Mouse (Mus musculus) heart, postnatal 0 days (tissue): ENCODE measurements around the gene Cstl1. TPM values are rescaled to one million over a fixed set of nuclear protein-coding genes. Genes with fewer than 3 reads are reported as not detected.

ENCODE experiments used
- ATAC-seq: fragments of 200-750 bp; cut with Nextera tagmentation; 2 replicates; pipeline ENCODE4 v1.8.0; 2017; ENCODE audit warnings: low read depth, moderate number of reproducible peaks, moderate library complexity; ENCODE audit not compliant: insufficient read depth
- DNase-seq: peaks from one replicate; pipeline ENCODE4 v3.0.0-alpha.2; 2016; ENCODE audit warnings: low spot score
- H3K27ac ChIP-seq: fragments of 300-500 bp; sonication (generic); 2 replicates; pipeline ENCODE4 v1.5.1; 2014; ENCODE audit warnings: low read depth, mild to moderate bottlenecking
- H3K27me3 ChIP-seq: fragments of 300-500 bp; sonication (generic); 2 replicates; pipeline ENCODE4 v1.6.1; 2014; ENCODE audit warnings: low read length, mixed read lengths; ENCODE audit not compliant: control insufficient read depth, insufficient read depth
- H3K36me3 ChIP-seq: fragments of 300-500 bp; sonication (generic); replicated peaks from 2 replicates; pipeline ENCODE4 v1.6.1; 2014; ENCODE audit warnings: low read length, mixed read lengths; ENCODE audit not compliant: control insufficient read depth, insufficient read depth
- H3K4me1 ChIP-seq: fragments of 300-500 bp; sonication (generic); 2 replicates; pipeline ENCODE4 v1.6.1; 2014; ENCODE audit warnings: antibody characterized with exemption; ENCODE audit not compliant: control insufficient read depth, insufficient read depth
- H3K4me2 ChIP-seq: fragments of 300-500 bp; sonication (generic); 2 replicates; pipeline ENCODE4 v1.6.1; 2014; ENCODE audit warnings: low read depth, mild to moderate bottlenecking, low read length, moderate library complexity
- H3K4me3 ChIP-seq: fragments of 300-500 bp; sonication (generic); 2 replicates; pipeline ENCODE4 v1.5.1; 2014; ENCODE audit warnings: low read depth, low read length
- H3K9ac ChIP-seq: fragments of 300-500 bp; sonication (generic); replicated peaks from 2 replicates; pipeline ENCODE4 v1.6.1; 2014; ENCODE audit warnings: low read depth, low read length, mixed read lengths
- H3K9me3 ChIP-seq: fragments of 300-500 bp; sonication (generic); replicated peaks from 2 replicates; pipeline ENCODE4 v1.6.1; 2016; ENCODE audit warnings: low read length; ENCODE audit not compliant: control insufficient read depth
- CTCF ChIP-seq: IDR thresholded peaks from 2 replicates; pipeline ENCODE4 v1.5.1; 2016; ENCODE audit warnings: antibody characterized with exemption, control low read depth, low read depth
- EP300 ChIP-seq: IDR thresholded peaks from 2 replicates; pipeline ENCODE4 v1.6.1; 2016; ENCODE audit warnings: antibody characterized with exemption, low read depth
- WGBS: fragments of 180-500 bp; shearing (Covaris S2); extraction: QIAGEN DNeasy Blood & Tissue Kit; methylation state at CpG from one replicate; pipeline ENCODE4 v1.1.7; 2014; 5-methylcytosine and 5-hydroxymethylcytosine counted together
- polyA plus RNA-seq: library from polyadenylated mRNA; unstranded; fragments of >200 nt; fragmentation: Nextera tagmentation; extraction: Ambion mirVana; gene quantifications from 2 replicates; pipeline ENCODE4 v1.2.1, GENCODE M21; 2015
- total RNA-seq: library from RNA; depleted of rRNA; stranded (reverse); fragments of >200 nt; gene quantifications from 2 replicates; pipeline ENCODE4 v1.2.3, GENCODE M21; 2014; ENCODE audit warnings: low replicate concordance; rRNA removed

Gene Cstl1
- total RNA-seq (not detected in 2 replicates), polyA plus RNA-seq (not detected in 2 replicates)

- ATAC-seq = no peak
- no peak for DNase-seq
- Histone ChIP-seq H3K9ac (no peak within 1 kb of the TSS), H3K27ac (no peak within 1 kb of the TSS), H3K27me3 (no peaks in the 10 kb centered on the region), H3K4me3 (no peak within 1 kb of the TSS), H3K4me1 (no peaks in the 10 kb centered on the region), H3K9me3 (no peaks in the 10 kb centered on the region), H3K36me3 (no peaks in the 10 kb centered on the region), H3K4me2 (no peak within 1 kb of the TSS)
- WGBS = 62% methylated on average over 1 of the region's 1 CpGs
- TF ChIP-seq EP300 (no peak), CTCF (no peak)
Measured at GRCm38 (mm10) chr2:148750058-148750457, at the start of gene Cstl1. TSS of gene Cstl1 (plus strand) at chr2:148750358.

DNA sequence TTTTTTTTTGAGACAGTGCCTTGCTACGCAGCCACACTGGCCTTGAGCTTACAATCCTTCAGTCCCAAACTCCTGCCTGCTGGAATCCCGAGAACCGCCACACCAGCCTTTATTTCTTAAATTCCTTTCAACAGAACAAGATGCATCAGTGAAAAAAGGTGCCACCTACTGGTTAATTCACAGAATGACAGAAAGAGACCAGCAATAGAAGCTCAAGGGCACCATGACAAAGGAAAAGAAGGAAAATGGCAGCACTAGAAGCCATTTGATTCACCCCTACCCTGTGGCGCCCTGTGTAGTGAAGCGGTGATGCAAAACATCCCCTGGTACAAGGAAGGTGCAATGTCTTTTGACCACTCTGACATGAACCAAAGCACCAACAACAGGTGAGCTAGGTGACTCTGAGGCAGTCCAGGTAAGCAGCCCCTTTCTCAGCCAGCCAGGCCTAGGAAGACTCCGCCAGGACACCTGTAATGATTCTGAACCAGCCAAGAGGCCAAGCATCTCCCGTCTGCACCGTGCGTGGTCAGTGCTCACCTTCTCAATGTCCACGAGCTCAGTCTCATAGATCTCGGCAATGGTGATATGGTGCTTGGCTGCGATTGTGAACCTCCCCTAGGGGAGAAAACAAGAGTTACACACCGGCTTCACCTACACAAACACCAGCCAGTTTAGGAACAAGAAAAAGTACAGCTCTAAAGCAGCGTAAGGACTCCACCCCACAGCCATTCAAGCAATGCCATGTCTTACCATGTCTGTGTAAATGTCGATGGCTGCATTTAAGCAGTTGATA lies 43.6 kb upstream of the Cstl1 start:
- TF ChIP-seq EP300 (no peak), CTCF (peak; percentile 57)
- Histone ChIP-seq H3K27ac (no peak overlapping the region), H3K9me3 (no peaks in the 10 kb centered on the region), H3K4me1 (no peaks in the 10 kb centered on the region), H3K27me3 (no peaks in the 10 kb centered on the region), H3K9ac (no peak overlapping the region), H3K4me2 (no peak overlapping the region), H3K4me3 (no peak overlapping the region), H3K36me3 (peaks cover 14% of the 10 kb centered on the region)
- 79% methylated on average over 15 of the region's 15 CpGs for WGBS
- ATAC-seq (peak; percentile 36; the same call in 1 of the 2 replicates), DNase-seq (peak; percentile 62)

GRCm38 (mm10) chr2:148707202-148707530 lies 43.0 kb upstream of the Cstl1 start:
- Histone ChIP-seq H3K4me3 (no peak overlapping the region), H3K36me3 (peaks cover 19% of the 10 kb centered on the region), H3K9me3 (no peaks in the 10 kb centered on the region), H3K4me1 (no peaks in the 10 kb centered on the region), H3K4me2 (no peak overlapping the region), H3K27me3 (no peaks in the 10 kb centered on the region), H3K9ac (no peak overlapping the region), H3K27ac (no peak overlapping the region)
- no peak for TF ChIP-seq EP300
- no peak for TF ChIP-seq CTCF
- DNase-seq = no peak
- 83% methylated on average over 6 of the region's 6 CpGs for WGBS
- ATAC-seq = no peak

DNA sequence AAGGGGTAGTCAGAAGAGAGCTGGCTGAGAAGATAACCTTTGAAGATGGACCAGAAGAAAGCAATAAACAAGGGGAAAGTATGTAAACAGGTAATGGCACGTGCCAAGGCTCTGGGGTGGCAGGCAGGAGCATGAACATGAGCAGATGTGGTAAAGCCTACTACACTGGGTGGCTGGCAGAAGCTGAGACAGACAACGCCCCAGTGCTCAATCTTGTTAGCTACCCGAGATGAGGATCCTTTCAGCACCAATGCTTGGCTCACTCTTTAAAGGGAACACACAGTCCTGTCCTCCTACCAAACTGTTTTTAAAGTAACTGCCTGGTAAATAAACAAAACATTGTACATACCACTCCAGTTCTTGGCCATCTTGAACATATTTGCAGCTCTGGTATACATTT lies 37.8 kb upstream of the Cstl1 start:
- Histone ChIP-seq H3K4me2 (no peak overlapping the region), H3K4me1 (peaks cover 5% of the 10 kb centered on the region; the same call in 1 of the 2 replicates), H3K36me3 (peaks cover 8% of the 10 kb centered on the region), H3K9me3 (no peaks in the 10 kb centered on the region), H3K4me3 (no peak overlapping the region), H3K9ac (no peak overlapping the region), H3K27ac (no peak overlapping the region), H3K27me3 (no peaks in the 10 kb centered on the region)
- TF ChIP-seq CTCF = no peak
- ATAC-seq = no peak
- 81% methylated on average over 3 of the region's 3 CpGs for WGBS
- DNase-seq = no peak

DNA sequence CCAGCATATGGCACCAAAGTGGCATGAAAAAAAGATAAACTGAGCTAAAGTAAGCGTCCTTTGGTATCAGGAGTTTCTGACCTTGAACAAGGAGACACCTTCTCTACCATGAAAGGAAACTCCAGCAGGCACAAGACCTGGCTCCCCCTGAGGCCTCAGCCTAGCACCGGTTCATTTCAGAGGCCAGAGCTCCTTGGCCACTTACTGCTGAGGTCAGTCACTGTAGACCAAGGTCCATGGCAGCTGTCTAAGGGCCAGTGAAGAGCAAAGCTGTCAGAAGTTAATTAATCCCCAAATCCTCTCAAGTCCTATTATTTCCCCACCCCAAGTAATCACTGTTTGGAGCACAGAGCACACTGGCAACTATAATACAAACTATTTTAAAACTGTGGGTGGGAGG lies 33.1 kb upstream of the Cstl1 start:
- Histone ChIP-seq H3K9me3 (no peaks in the 10 kb centered on the region), H3K36me3 (no peaks in the 10 kb centered on the region; the same call in 1 of the 2 replicates), H3K4me2 (no peak overlapping the region), H3K4me1 (peaks cover 18% of the 10 kb centered on the region; the same call in 1 of the 2 replicates), H3K4me3 (no peak overlapping the region), H3K9ac (no peak overlapping the region), H3K27me3 (no peaks in the 10 kb centered on the region), H3K27ac (peak overlapping the region; percentile 66)
- ATAC-seq (0 out of 2 replicates have a peak, but pooled peaks have one; percentile 51), DNase-seq (peak; percentile 21)
- no peak for TF ChIP-seq EP300
- TF ChIP-seq CTCF = no peak
- 26% methylated on average over 2 of the region's 2 CpGs for WGBS
